Mouse (Mus musculus): ENCODE data around the gene Arl3.

Gene Arl3

GRCm38 (mm10) chr19:46500581-46501341 lies 72.2 kb downstream of the Arl3 start:
- WGBS, result under 1% methylated on average over 47 of the region's 50 CpGs

GRCm38 (mm10) chr19:46499836-46500580 lies 73.0 kb downstream of the Arl3 start:
- WGBS, result under 1% methylated on average over 48 of the region's 52 CpGs

GRCm38 (mm10) chr19:46499539-46499835 lies 73.5 kb downstream of the Arl3 start:
- under 1% methylated on average over 3 of the region's 3 CpGs for WGBS

- WGBS, result 87% methylated on average over 2 of the region's 2 CpGs
Observed at GRCm38 (mm10) chr19:46497230-46497629, 75.8 kb downstream of the Arl3 start.

- WGBS, result 74% methylated on average over 8 of the region's 8 CpGs
Observed at GRCm38 (mm10) chr19:46495136-46495535, 77.9 kb downstream of the Arl3 start.

- WGBS, result 4% methylated on average over 2 of the region's 2 CpGs
Observed at GRCm38 (mm10) chr19:46490634-46491033, 82.4 kb downstream of the Arl3 start.

GRCm38 (mm10) chr19:46489448-46489847 lies 83.5 kb downstream of the Arl3 start:
- WGBS, result 89% methylated on average over 1 of the region's 1 CpGs

GRCm38 (mm10) chr19:46486709-46487108 lies 86.3 kb downstream of the Arl3 start:
- 67% methylated on average over 2 of the region's 2 CpGs for WGBS

GRCm38 (mm10) chr19:46485847-46486246 lies 87.2 kb downstream of the Arl3 start:
- 80% methylated on average over 9 of the region's 9 CpGs for WGBS

GRCm38 (mm10) chr19:46484518-46484917 lies 88.5 kb downstream of the Arl3 start:
- WGBS, result 29% methylated on average over 5 of the region's 5 CpGs

- 40% methylated on average over 15 of the region's 15 CpGs for WGBS
Observed at GRCm38 (mm10) chr19:46483701-46484328, 89.2 kb downstream of the Arl3 start.

GRCm38 (mm10) chr19:46482896-46483516 lies 90.0 kb downstream of the Arl3 start:
- 39% methylated on average over 17 of the region's 17 CpGs for WGBS

- 59% methylated on average over 4 of the region's 4 CpGs for WGBS
Observed at GRCm38 (mm10) chr19:46481756-46482155, 91.2 kb downstream of the Arl3 start.

GRCm38 (mm10) chr19:46481352-46481751 lies 91.6 kb downstream of the Arl3 start:
- WGBS, result 57% methylated on average over 3 of the region's 3 CpGs

Data from cerebral cortex, adult 2 months (tissue).